Mouse (Mus musculus) liver, adult 2 months (tissue): ENCODE data around the gene Gm49342. TPM values are rescaled to one million over a fixed set of nuclear protein-coding genes. Genes with fewer than 3 reads are reported as not detected.

ENCODE experiments used
- DNase-seq: peaks from one replicate; pipeline ENCODE4 v3.0.0-alpha.2; 2011; ENCODE audit warnings: low read depth, low spot score; ENCODE audit errors: extremely low read depth
- H3K27ac ChIP-seq: fragments of 200-500 bp; replicated peaks from 2 replicates; pipeline ENCODE4 v1.5.1; 2012; ENCODE audit warnings: low read depth, mild to moderate bottlenecking, control low read depth, inconsistent platforms, low read length; ENCODE audit not compliant: insufficient read depth
- H3K27me3 ChIP-seq: fragments of 200-500 bp; 2 replicates; pipeline ENCODE4 v1.6.1; 2012; ENCODE audit warnings: mild to moderate bottlenecking, moderate library complexity, low read length, inconsistent platforms; ENCODE audit not compliant: control insufficient read depth, insufficient read depth
- H3K36me3 ChIP-seq: fragments of 200-500 bp; 2 replicates; pipeline ENCODE4 v1.6.1; 2012; ENCODE audit warnings: low read length, inconsistent platforms; ENCODE audit not compliant: control insufficient read depth, insufficient read depth
- H3K4me1 ChIP-seq: fragments of 200-500 bp; 2 replicates; pipeline ENCODE4 v1.6.1; 2011; ENCODE audit warnings: low read length; ENCODE audit not compliant: control insufficient read depth, insufficient read depth
- H3K4me3 ChIP-seq: fragments of 200-500 bp; 2 replicates; pipeline ENCODE4 v1.5.1; 2011; ENCODE audit warnings: low read depth, mild to moderate bottlenecking, control low read depth, low read length, moderate library complexity; ENCODE audit not compliant: insufficient read depth
- H3K79me2 ChIP-seq: fragments of 200-500 bp; 2 replicates; pipeline ENCODE4 v1.6.1; 2012; ENCODE audit warnings: inconsistent platforms, mild to moderate bottlenecking, low read length, moderate library complexity; ENCODE audit not compliant: control insufficient read depth, insufficient read depth
- H3K9ac ChIP-seq: fragments of 200-500 bp; 2 replicates; pipeline ENCODE4 v1.6.1; 2012; ENCODE audit warnings: low read depth, mild to moderate bottlenecking, control low read depth, inconsistent platforms, low read length
- CTCF ChIP-seq: fragments of 200-500 bp; IDR thresholded peaks from 2 replicates; pipeline ENCODE4 v1.5.1; 2011; ENCODE audit warnings: low read depth, low read length, control low read depth
- POLR2A ChIP-seq: fragments of 200-500 bp; IDR thresholded peaks from 2 replicates; pipeline ENCODE4 v1.6.1; 2011; ENCODE audit warnings: low read length, control low read depth; ENCODE audit not compliant: insufficient read depth; ENCODE audit errors: extremely low read depth
- WGBS: fragments of 180-500 bp; shearing (Covaris S2); methylation state at CpG from one replicate; pipeline ENCODE4 v1.1.7; 2018; 5-methylcytosine and 5-hydroxymethylcytosine counted together
- polyA plus RNA-seq: library from polyadenylated mRNA; depleted of rRNA; stranded (reverse); fragments of >200 nt; gene quantifications from 2 replicates; pipeline ENCODE4 v1.2.3, GENCODE M21; 2012; rRNA removed
- total RNA-seq: library from RNA; depleted of rRNA; stranded (reverse); fragments of >200 nt; gene quantifications from 2 replicates; pipeline ENCODE4 v1.2.3, GENCODE M21; 2014; rRNA removed

Gm49342 gene
- total and polyA plus RNA-seq, 2 experiments: 45.7 to 94.7 TPM

DNA sequence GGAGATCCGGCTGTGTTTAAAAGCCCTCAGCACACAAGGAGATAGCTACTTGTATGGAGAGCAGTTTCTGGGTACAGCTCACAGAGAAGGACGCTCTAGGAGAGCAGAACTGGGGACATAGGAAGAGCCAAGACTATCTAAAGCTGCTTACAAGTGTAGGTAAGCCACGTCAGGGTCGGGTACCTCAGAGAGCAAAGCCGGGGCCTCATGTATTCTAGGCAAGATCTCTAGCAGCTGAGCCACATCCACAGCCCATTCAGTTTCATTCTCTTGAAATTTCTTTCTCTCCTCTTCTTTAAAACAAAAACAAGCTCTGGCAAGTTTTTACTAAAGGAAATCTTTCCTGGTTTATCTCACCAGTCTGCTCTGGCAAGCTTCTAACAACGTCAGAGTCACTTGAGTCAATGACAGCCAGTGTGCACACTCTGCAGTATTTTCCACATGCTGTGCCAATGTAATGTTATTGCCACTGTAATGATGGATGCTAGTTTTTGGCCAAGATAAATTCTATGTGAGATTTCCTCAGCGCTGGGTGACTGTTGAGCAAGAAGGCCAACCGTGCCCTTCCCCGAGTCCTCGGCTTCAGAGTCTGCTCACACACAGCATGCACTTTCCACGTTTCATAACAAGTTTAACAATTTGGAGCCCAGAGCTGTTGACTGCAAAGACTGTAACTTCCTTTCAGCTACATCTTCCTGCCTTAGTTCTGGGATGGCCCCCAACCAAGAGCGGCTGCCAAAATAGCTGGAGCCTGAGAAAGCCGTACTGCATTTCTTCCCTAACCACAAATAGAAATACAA, 63.8 kb downstream of the Gm49342 start:
- no peak for TF ChIP-seq CTCF
- TF ChIP-seq POLR2A: no peak
- Histone ChIP-seq H3K79me2 (no peaks in the 10 kb centered on the region), H3K4me3 (no peak overlapping the region), H3K9ac (peak overlapping the region; percentile 55), H3K4me1 (peaks cover 19% of the 10 kb centered on the region), H3K36me3 (no peaks in the 10 kb centered on the region), H3K27me3 (no peaks in the 10 kb centered on the region), H3K27ac (peak overlapping the region; percentile 96)
- 22% methylated on average over 13 of the region's 13 CpGs for WGBS
- peak; percentile 100 for DNase-seq

DNA sequence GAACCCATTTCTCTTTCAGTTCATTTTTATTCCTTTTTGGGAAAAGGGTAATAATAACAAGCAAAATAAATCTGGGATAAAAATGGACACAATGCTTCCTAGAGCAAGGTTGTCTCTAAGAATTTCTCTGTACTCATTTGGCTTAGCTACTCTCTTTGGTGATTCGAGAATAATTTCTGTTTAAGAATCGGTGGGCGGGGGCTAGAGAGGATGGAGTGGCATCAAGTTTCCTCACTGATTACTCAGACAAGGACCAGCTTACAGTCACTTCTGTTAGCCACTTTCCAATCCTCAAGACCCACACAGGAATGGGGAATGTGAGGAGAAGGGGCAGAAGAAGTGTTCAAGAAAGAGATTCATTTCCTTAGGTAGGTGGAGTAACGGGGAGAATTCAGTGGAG, 64.5 kb downstream of the Gm49342 start:
- Histone ChIP-seq H3K27me3 (no peaks in the 10 kb centered on the region), H3K27ac (peak overlapping the region; percentile 78), H3K9ac (no peak overlapping the region), H3K4me1 (peaks cover 19% of the 10 kb centered on the region), H3K4me3 (no peak overlapping the region), H3K36me3 (no peaks in the 10 kb centered on the region), H3K79me2 (no peaks in the 10 kb centered on the region)
- DNase-seq: no peak
- TF ChIP-seq CTCF (no peak), POLR2A (no peak)
- WGBS: 73% methylated on average over 4 of the region's 4 CpGs

DNA sequence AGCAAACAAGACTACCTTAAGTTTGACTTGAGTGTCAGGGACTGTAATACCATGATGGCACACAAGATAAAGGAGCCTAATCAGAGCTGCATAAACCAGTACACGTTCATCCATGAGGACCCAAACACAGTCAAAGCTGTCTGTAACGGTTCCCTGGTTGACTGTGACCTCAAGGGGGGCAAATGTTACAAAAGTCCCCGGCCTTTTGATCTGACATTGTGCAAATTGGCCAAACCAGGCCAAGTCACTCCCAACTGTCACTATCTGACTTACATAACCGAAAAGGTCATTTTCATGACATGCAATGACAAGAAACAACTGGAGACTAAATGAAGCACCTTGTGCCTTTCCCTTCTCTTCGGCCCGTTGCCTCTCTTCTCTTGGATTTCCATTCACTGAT, 65.3 kb downstream of the Gm49342 start:
- Histone ChIP-seq H3K9ac (no peak overlapping the region), H3K4me3 (no peak overlapping the region), H3K79me2 (no peaks in the 10 kb centered on the region), H3K27me3 (no peaks in the 10 kb centered on the region), H3K36me3 (no peaks in the 10 kb centered on the region), H3K4me1 (peaks cover 19% of the 10 kb centered on the region), H3K27ac (peak overlapping the region; percentile 14; the same call in 1 of the 2 replicates)
- TF ChIP-seq CTCF (no peak), POLR2A (no peak)
- DNase-seq: peak; percentile 94
- 36% methylated on average over 6 of the region's 6 CpGs for WGBS

Other genes with a start within 250 kb of the Gm49342 start
- not detected in 2 replicates for gene Olfr748, start 237.1 kb upstream of the Gm49342 start, total RNA-seq
- not detected in 2 replicates for gene Olfr748, start 237.1 kb upstream of the Gm49342 start, polyA plus RNA-seq
- not detected in 2 replicates for gene Olfr749, start 199.4 kb upstream of the Gm49342 start, total RNA-seq
- not detected in 2 replicates for gene Olfr749, start 199.4 kb upstream of the Gm49342 start, polyA plus RNA-seq
- 10.3 and 12.5 TPM in 2 replicates for gene Ttc5, start 159.0 kb upstream of the Gm49342 start, total RNA-seq
- gene Ttc5, start 159.0 kb upstream of the Gm49342 start, polyA plus RNA-seq: 7.1 and 8.2 TPM in 2 replicates
- 0.92 TPM in 1 of 2 replicates, not detected in the other for gene Ccnb1ip1, start 136.8 kb upstream of the Gm49342 start, total RNA-seq
- not detected in 2 replicates for gene Ccnb1ip1, start 136.8 kb upstream of the Gm49342 start, polyA plus RNA-seq
- gene Parp2, start 136.7 kb upstream of the Gm49342 start, total RNA-seq: 11.0 and 11.5 TPM in 2 replicates
- 4.8 and 6.2 TPM in 2 replicates for gene Parp2, start 136.7 kb upstream of the Gm49342 start, polyA plus RNA-seq
- 9.0 and 14.2 TPM in 2 replicates for gene Tep1, start 74.0 kb upstream of the Gm49342 start, total RNA-seq
- 9.9 and 13.1 TPM in 2 replicates for gene Tep1, start 74.0 kb upstream of the Gm49342 start, polyA plus RNA-seq
- 0.07 and 0.09 TPM in 2 replicates for gene Klhl33, start 47.0 kb upstream of the Gm49342 start, total RNA-seq
- 0.05 TPM in 1 of 2 replicates, not detected in the other for gene Klhl33, start 47.0 kb upstream of the Gm49342 start, polyA plus RNA-seq
- gene Osgep, start 19.6 kb upstream of the Gm49342 start, total RNA-seq: 69.2 and 85.0 TPM in 2 replicates
- 41.5 and 50.1 TPM in 2 replicates for gene Osgep, start 19.6 kb upstream of the Gm49342 start, polyA plus RNA-seq
- gene Apex1, start 19.5 kb upstream of the Gm49342 start, total RNA-seq: 27.8 and 33.6 TPM in 2 replicates
- 27.1 and 28.4 TPM in 2 replicates for gene Apex1, start 19.5 kb upstream of the Gm49342 start, polyA plus RNA-seq
- 11.9 and 18.7 TPM in 2 replicates for gene Pip4p1, start 13.7 kb upstream of the Gm49342 start, total RNA-seq
- 40.5 and 43.6 TPM in 2 replicates for gene Pip4p1, start 13.7 kb upstream of the Gm49342 start, polyA plus RNA-seq
- gene Pnp, start 13.4 kb upstream of the Gm49342 start, total RNA-seq: 102 and 111 TPM in 2 replicates
- gene Pnp, start 13.4 kb upstream of the Gm49342 start, polyA plus RNA-seq: 83.1 and 97.7 TPM in 2 replicates
- gene Pnp2, start 11.5 kb downstream of the Gm49342 start, total RNA-seq: 0.81 and 1.1 TPM in 2 replicates
- 0.16 TPM in 1 of 2 replicates, not detected in the other for gene Pnp2, start 11.5 kb downstream of the Gm49342 start, polyA plus RNA-seq
- gene Rnase10, start 63.2 kb downstream of the Gm49342 start, total RNA-seq: 0.09 TPM in 1 of 2 replicates, not detected in the other
- gene Rnase10, start 63.2 kb downstream of the Gm49342 start, polyA plus RNA-seq: 0.09 and 0.11 TPM in 2 replicates
- gene Rnase9, start 97.4 kb downstream of the Gm49342 start, total RNA-seq: not detected in 2 replicates
- not detected in 2 replicates for gene Rnase9, start 97.4 kb downstream of the Gm49342 start, polyA plus RNA-seq
- gene Rnase11, start 105.6 kb downstream of the Gm49342 start, total RNA-seq: not detected in 2 replicates
- gene Rnase11, start 105.6 kb downstream of the Gm49342 start, polyA plus RNA-seq: not detected in 2 replicates
- 0.27 TPM in 1 of 2 replicates, not detected in the other for gene Rnase12, start 113.1 kb downstream of the Gm49342 start, total RNA-seq
- gene Rnase12, start 113.1 kb downstream of the Gm49342 start, polyA plus RNA-seq: not detected in 2 replicates
- gene Olfr750, start 129.9 kb downstream of the Gm49342 start, total RNA-seq: not detected in 2 replicates
- not detected in 2 replicates for gene Olfr750, start 129.9 kb downstream of the Gm49342 start, polyA plus RNA-seq
- 1,910 and 2,134 TPM in 2 replicates for gene Rnase4, start 146.6 kb downstream of the Gm49342 start, total RNA-seq
- 1,816 and 2,115 TPM in 2 replicates for gene Rnase4, start 146.6 kb downstream of the Gm49342 start, polyA plus RNA-seq
- gene Ang, start 146.6 kb downstream of the Gm49342 start, total RNA-seq: 224 and 249 TPM in 2 replicates
- 541 and 671 TPM in 2 replicates for gene Ang, start 146.6 kb downstream of the Gm49342 start, polyA plus RNA-seq
- gene Eddm3b, start 169.9 kb downstream of the Gm49342 start, total RNA-seq: not detected in 2 replicates
- gene Eddm3b, start 169.9 kb downstream of the Gm49342 start, polyA plus RNA-seq: not detected in 2 replicates
- gene Rnase6, start 179.4 kb downstream of the Gm49342 start, total RNA-seq: 1.1 and 1.2 TPM in 2 replicates
- 0.57 and 1.0 TPM in 2 replicates for gene Rnase6, start 179.4 kb downstream of the Gm49342 start, polyA plus RNA-seq
- 7.4 and 28.5 TPM in 2 replicates for gene Rnase1, start 202.3 kb downstream of the Gm49342 start, total RNA-seq
- 0.09 TPM in 2 replicates for gene Rnase1, start 202.3 kb downstream of the Gm49342 start, polyA plus RNA-seq
- gene Rnase2b, start 217.7 kb downstream of the Gm49342 start, total RNA-seq: not detected in 2 replicates
- not detected in 2 replicates for gene Rnase2b, start 217.7 kb downstream of the Gm49342 start, polyA plus RNA-seq